In genomic region chr12:119946311-119946692, GRCm38 (mm10) we compare ENCODE assay signal across 9 mouse cellular contexts. TPM values are rescaled to one million over a fixed set of nuclear protein-coding genes. Genes with fewer than 3 reads are reported as not detected.
DNase-seq lines count a peak whose midpoint lies in the region; ATAC-seq and TF ChIP-seq lines count a peak whose summit lies in the region.
"Had no signal": no experiment of that assay in that cellular context is flagged by ENCODE, and none has a peak within 500 bp of the region (broad histone marks: within the 10 kb centered on the region; RNA-seq: fewer than 3 reads in every experiment).

No protein-coding gene starts in this region.

- H3K9me3 ChIP-seq in megakaryocyte, embryonic 14.5 days: no peaks in the 10 kb centered on the region
- H3K9me3 ChIP-seq in intestine, postnatal 0 days (ENCODE audit: control insufficient read depth): no peaks in the 10 kb centered on the region
- H3K9me3 ChIP-seq in neural tube, embryonic 15.5 days (replicated peaks): no peaks in the 10 kb centered on the region

- DNase-seq in cerebellum, postnatal 25 days: peak; percentile 7
- no peak for DNase-seq in B cell, adult 2 months

- H3K36me3 ChIP-seq in megakaryocyte, embryonic 14.5 days (replicated peaks; ENCODE audit: low read length): no peaks in the 10 kb centered on the region
- H3K36me3 ChIP-seq in intestine, postnatal 0 days (ENCODE audit: control insufficient read depth, insufficient read depth): no peaks in the 10 kb centered on the region
- H3K36me3 ChIP-seq in neural tube, embryonic 15.5 days: no peaks in the 10 kb centered on the region

- H3K27me3 ChIP-seq in megakaryocyte, embryonic 14.5 days (replicated peaks): peaks cover 19% of the 10 kb centered on the region
- H3K27me3 ChIP-seq in intestine, postnatal 0 days (replicated peaks; ENCODE audit: control insufficient read depth, insufficient read depth, low read length): 0 out of 2 replicates have a peak, but pooled peaks cover 5% of the 10 kb centered on the region
- no peaks in the 10 kb centered on the region for H3K27me3 ChIP-seq in neural tube, embryonic 15.5 days (replicated peaks)

- no peak for ATAC-seq in cerebellum, adult (ENCODE audit: insufficient number of reproducible peaks, low FRiP score, low TSS enrichment)
- no peak for ATAC-seq in megakaryocyte, adult 5-6 weeks (ENCODE audit: poor library complexity, severe bottlenecking)
- no peak for ATAC-seq in intestine, postnatal 0 days
- peak; percentile 86 for ATAC-seq in neural tube, embryonic 15.5 days (ENCODE audit: low FRiP score)
- no peak for ATAC-seq in megakaryocyte progenitor cell, adult 5-6 weeks (replicated peaks; ENCODE audit: poor library complexity)

- H3K4me1 ChIP-seq in megakaryocyte, embryonic 14.5 days: peaks cover 5% of the 10 kb centered on the region; the same call in 1 of the 2 replicates
- H3K4me1 ChIP-seq in intestine, postnatal 0 days (replicated peaks; ENCODE audit: control insufficient read depth, insufficient read depth, low read length): no peaks in the 10 kb centered on the region
- H3K4me1 ChIP-seq in neural tube, embryonic 15.5 days: peaks cover 7% of the 10 kb centered on the region; the same call in 1 of the 2 replicates

- H3K4me2 ChIP-seq in intestine, postnatal 0 days (replicated peaks; ENCODE audit: low read depth): peak overlapping the region; percentile 63
- peak overlapping the region; percentile 88 for H3K4me2 ChIP-seq in neural tube, embryonic 15.5 days

- TF ChIP-seq CTCF in intestine, postnatal 0 days (IDR thresholded peaks at IDR 0.05; ENCODE audit: low read depth): no peak

- 2% methylated on average over 14 of the region's 14 CpGs for WGBS in intestine, postnatal 0 days
- 3% methylated on average over 13 of the region's 14 CpGs for WGBS in neural tube, embryonic 15.5 days

- H3K4me3 ChIP-seq in megakaryocyte, embryonic 14.5 days (replicated peaks): peak overlapping the region; percentile 14
- peak overlapping the region; percentile 35 for H3K4me3 ChIP-seq in intestine, postnatal 0 days (ENCODE audit: low read depth, low read length)
- H3K4me3 ChIP-seq in neural tube, embryonic 15.5 days (replicated peaks): peak overlapping the region; percentile 64

- H3K9ac ChIP-seq in intestine, postnatal 0 days (ENCODE audit: low read depth, low read length): 0 out of 2 replicates have a peak overlapping the region, but pooled peaks have one; percentile 11
- H3K9ac ChIP-seq in neural tube, embryonic 15.5 days (replicated peaks): peak overlapping the region; percentile 65

- no peak overlapping the region for H3K27ac ChIP-seq in intestine, postnatal 0 days (ENCODE audit: low read depth, low read length)
- peak overlapping the region; percentile 80 for H3K27ac ChIP-seq in neural tube, embryonic 15.5 days (replicated peaks)

RNA-seq across cellular contexts. Expression of gene Tmem196, which starts 0.7 kb away (rescaled TPM):
- not detected in 2 replicates for polyA plus RNA-seq in megakaryocyte, embryonic 14.5 days (2012; ENCODE audit: insufficient read depth, low replicate concordance)
- total RNA-seq in megakaryocyte, adult 5-6 weeks (2015): not detected in 2 replicates
- not detected in 2 replicates for total RNA-seq in megakaryocyte, adult 5-6 weeks (2017)
- 0.60 and 0.81 TPM in 2 replicates for polyA plus RNA-seq in intestine, postnatal 0 days (2015; fragmentation: Nextera tagmentation; extraction: Ambion mirVana)
- polyA plus RNA-seq in neural tube, embryonic 15.5 days (2015; fragmentation: Nextera tagmentation; extraction: Ambion mirVana): 11.7 and 13.9 TPM in 2 replicates
- not detected in 2 replicates for total RNA-seq in megakaryocyte progenitor cell, adult 5-6 weeks (2015)
- total RNA-seq in megakaryocyte progenitor cell, adult 5-6 weeks (2017): not detected in 2 replicates
- polyA plus RNA-seq: C2C12 had no signal

Comparison
In these comparisons a context has a peak if more than half of its experiments do, and no peak if none do; other contexts are left out.
1. DNase-seq: peak in cerebellum, postnatal 25 days (2 of 2); none in B cell, adult 2 months (0 of 2).
2. H3K4me3 ChIP-seq: peak in every context shown above with its lines; median percentile 64 in neural tube, embryonic 15.5 days; 35 in intestine, postnatal 0 days; 14 in megakaryocyte, embryonic 14.5 days.